Mouse (Mus musculus) ES-E14 (cell line): ENCODE data around the gene Ppp1r16b.

Experiments used
- CHD2 ChIP-seq: IDR thresholded peaks from 2 replicates; pipeline ENCODE4 v1.6.1; 2014; ENCODE audit warnings: mild to moderate bottlenecking, low read depth, low read length, inconsistent platforms
- MAFK ChIP-seq: IDR thresholded peaks from 2 replicates; pipeline ENCODE4 v1.6.1; 2014; ENCODE audit warnings: mild to moderate bottlenecking, low read depth, low read length, inconsistent platforms; ENCODE audit not compliant: insufficient read depth

GRCm38 (mm10) chr2:158803575-158803974 is 138.4 kb downstream of the Ppp1r16b start:
- TF ChIP-seq CHD2 = no peak
- TF ChIP-seq MAFK = no peak
